Mouse (Mus musculus) ES-Bruce4 (cell line): ENCODE measurements around the gene Oit3.

ENCODE experiments used
- CTCF ChIP-seq: IDR thresholded peaks from one replicate; pipeline ENCODE4 v1.8.1; 2011; ENCODE audit warnings: low read depth, low read length
- EP300 ChIP-seq: IDR thresholded peaks from 2 replicates; pipeline ENCODE4 v1.6.1; 2011; ENCODE audit warnings: low read depth, low read length; ENCODE audit not compliant: insufficient read depth
- POLR2A ChIP-seq: IDR thresholded peaks from one replicate; pipeline ENCODE4 v1.8.1; 2011; ENCODE audit warnings: low read length; ENCODE audit not compliant: insufficient read depth

GRCm38 (mm10) chr10:59380411-59380821 lies 61.2 kb downstream of the Oit3 start:
- TF ChIP-seq POLR2A: no peak
- no peak for TF ChIP-seq CTCF
- TF ChIP-seq EP300: no peak
